Comparison of ENCODE assay signal across 8 mouse cellular contexts in the genomic region with DNA sequence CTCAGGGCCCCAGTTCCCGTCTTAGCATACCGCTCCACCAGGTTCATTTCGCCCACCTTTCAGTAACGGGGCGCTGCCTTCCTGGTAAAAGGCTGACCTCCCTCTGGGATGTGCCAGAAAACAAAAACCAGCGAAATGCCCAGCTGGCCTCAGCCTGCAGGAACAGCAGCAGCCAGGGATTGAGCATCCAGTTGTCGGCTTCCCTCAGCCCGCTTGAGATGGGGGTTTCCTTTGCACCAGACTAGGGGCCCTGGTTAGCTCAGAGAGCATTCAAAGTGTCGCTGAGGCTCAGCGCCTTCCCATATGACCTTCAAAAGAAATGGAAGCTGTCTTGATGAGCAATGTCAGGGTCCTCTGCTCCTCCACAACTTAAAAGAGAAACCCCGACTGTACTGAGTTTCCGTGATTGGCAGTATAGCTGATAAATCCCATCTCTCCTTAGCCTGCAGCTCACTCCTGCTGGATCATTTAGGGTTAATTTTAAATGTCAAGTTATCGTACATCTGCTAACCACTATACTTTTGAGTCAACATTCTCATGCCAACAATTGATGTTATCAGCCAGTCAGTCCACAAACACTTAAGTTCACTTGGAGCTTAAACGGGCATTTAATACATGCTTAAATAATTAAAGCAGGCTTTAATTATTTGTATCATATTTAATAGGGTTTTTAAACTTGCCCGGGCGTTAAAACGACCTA. TPM values are rescaled to one million over a fixed set of nuclear protein-coding genes. Genes with fewer than 3 reads are reported as not detected.
DNase-seq lines count a peak whose midpoint lies in the region; ATAC-seq and TF ChIP-seq lines count a peak whose summit lies in the region.

No protein-coding gene starts in this region.

- WGBS in lung, embryonic 14.5 days: 13% methylated on average over 17 of the region's 17 CpGs
- WGBS in embryonic facial prominence, embryonic 11.5 days: 16% methylated on average over 17 of the region's 17 CpGs
- WGBS in intestine, embryonic 15.5 days: 18% methylated on average over 17 of the region's 17 CpGs
- WGBS in neural tube, embryonic 13.5 days: 23% methylated on average over 17 of the region's 17 CpGs

- H3K9me3 ChIP-seq in lung, embryonic 14.5 days (ENCODE audit: low read depth, low read length): no peaks in the 10 kb centered on the region
- H3K9me3 ChIP-seq in embryonic facial prominence, embryonic 11.5 days (replicated peaks; ENCODE audit: control insufficient read depth, low read length): no peaks in the 10 kb centered on the region
- no peaks in the 10 kb centered on the region for H3K9me3 ChIP-seq in intestine, embryonic 15.5 days
- H3K9me3 ChIP-seq in neural tube, embryonic 13.5 days: no peaks in the 10 kb centered on the region

- TF ChIP-seq CTCF in lung, embryonic 14.5 days (IDR thresholded peaks at IDR 0.05; ENCODE audit: low read depth): no peak

- peaks cover 9% of the 10 kb centered on the region; the same call in 1 of the 2 replicates for H3K4me1 ChIP-seq in lung, embryonic 14.5 days (ENCODE audit: insufficient read depth)
- no peaks in the 10 kb centered on the region; the same call in 1 of the 2 replicates for H3K4me1 ChIP-seq in embryonic facial prominence, embryonic 11.5 days (ENCODE audit: control insufficient read depth, insufficient read depth, low read length)
- peaks cover 17% of the 10 kb centered on the region for H3K4me1 ChIP-seq in intestine, embryonic 15.5 days (replicated peaks)
- peaks cover 13% of the 10 kb centered on the region for H3K4me1 ChIP-seq in neural tube, embryonic 13.5 days (replicated peaks)

- H3K36me3 ChIP-seq in lung, embryonic 14.5 days (ENCODE audit: insufficient read depth): no peaks in the 10 kb centered on the region
- H3K36me3 ChIP-seq in embryonic facial prominence, embryonic 11.5 days (replicated peaks; ENCODE audit: control insufficient read depth, insufficient read depth, low read depth, low read length): no peaks in the 10 kb centered on the region
- H3K36me3 ChIP-seq in intestine, embryonic 15.5 days: no peaks in the 10 kb centered on the region
- no peaks in the 10 kb centered on the region for H3K36me3 ChIP-seq in neural tube, embryonic 13.5 days

- no peak for DNase-seq in lung, embryonic 14.5 days
- DNase-seq in lung, postnatal 10 days: no peak
- no peak for DNase-seq in embryonic facial prominence, embryonic 11.5 days (ENCODE audit: low spot score)
- no peak for DNase-seq in layer of hippocampus, postnatal 25 days (ENCODE audit: extremely low spot score in 1 of 2, low spot score in 1 of 2)
- DNase-seq in cerebellum, postnatal 4 days (ENCODE audit: low spot score in 2 of 2): no peak
- DNase-seq in B cell, adult 2 months: no peak

- ATAC-seq in lung, embryonic 14.5 days (ENCODE audit: insufficient read depth): peak; percentile 55
- ATAC-seq in embryonic facial prominence, embryonic 11.5 days (replicated peaks; ENCODE audit: insufficient number of reproducible peaks, low FRiP score, low TSS enrichment, low read depth): no peak; the same call in 1 of the 2 replicates
- no peak for ATAC-seq in intestine, embryonic 15.5 days
- ATAC-seq in neural tube, embryonic 13.5 days (ENCODE audit: low read depth): no peak

- peak overlapping the region; percentile 62 for H3K9ac ChIP-seq in lung, embryonic 14.5 days
- peak overlapping the region; percentile 53 for H3K9ac ChIP-seq in embryonic facial prominence, embryonic 11.5 days (replicated peaks; ENCODE audit: low read length)
- peak overlapping the region; percentile 59 for H3K9ac ChIP-seq in intestine, embryonic 15.5 days
- H3K9ac ChIP-seq in neural tube, embryonic 13.5 days: peak overlapping the region; percentile 56; the same call in 1 of the 2 replicates

- no peaks in the 10 kb centered on the region for H3K27me3 ChIP-seq in lung, embryonic 14.5 days (ENCODE audit: insufficient read depth, low read length)
- H3K27me3 ChIP-seq in embryonic facial prominence, embryonic 11.5 days (ENCODE audit: control insufficient read depth, insufficient read depth, low read length): no peaks in the 10 kb centered on the region
- H3K27me3 ChIP-seq in intestine, embryonic 15.5 days (replicated peaks): no peaks in the 10 kb centered on the region
- peaks cover 34% of the 10 kb centered on the region for H3K27me3 ChIP-seq in neural tube, embryonic 13.5 days

- peak overlapping the region; percentile 75 for H3K27ac ChIP-seq in lung, embryonic 14.5 days (ENCODE audit: low read depth)
- H3K27ac ChIP-seq in embryonic facial prominence, embryonic 11.5 days (replicated peaks; ENCODE audit: low read depth, low read length): no peak overlapping the region
- H3K27ac ChIP-seq in intestine, embryonic 15.5 days: peak overlapping the region; percentile 93
- H3K27ac ChIP-seq in neural tube, embryonic 13.5 days (replicated peaks): no peak overlapping the region

- peak overlapping the region; percentile 36 for H3K4me3 ChIP-seq in lung, embryonic 14.5 days (ENCODE audit: low read depth, low read length)
- H3K4me3 ChIP-seq in embryonic facial prominence, embryonic 11.5 days (ENCODE audit: low read depth, low read length): peak overlapping the region; percentile 22
- H3K4me3 ChIP-seq in intestine, embryonic 15.5 days (replicated peaks): peak overlapping the region; percentile 46
- peak overlapping the region; percentile 24 for H3K4me3 ChIP-seq in neural tube, embryonic 13.5 days

- peak overlapping the region; percentile 88 for H3K4me2 ChIP-seq in lung, embryonic 14.5 days
- H3K4me2 ChIP-seq in embryonic facial prominence, embryonic 11.5 days (ENCODE audit: low read depth, low read length): peak overlapping the region; percentile 49
- H3K4me2 ChIP-seq in intestine, embryonic 15.5 days (replicated peaks): peak overlapping the region; percentile 93
- peak overlapping the region; percentile 52 for H3K4me2 ChIP-seq in neural tube, embryonic 13.5 days

RNA-seq across cellular contexts. Expression of a gene that starts 19.5 kb away (rescaled TPM):
- polyA plus RNA-seq in lung, embryonic 14.5 days (2014; fragmentation: Nextera tagmentation; extraction: Ambion mirVana): 2.5 and 2.7 TPM in 2 replicates
- 2.5 and 3.7 TPM in 2 replicates for polyA plus RNA-seq in embryonic facial prominence, embryonic 11.5 days (2014; fragmentation: Nextera tagmentation; extraction: Ambion mirVana)
- 2.6 and 2.9 TPM in 2 replicates for polyA plus RNA-seq in intestine, embryonic 15.5 days (2015; fragmentation: Nextera tagmentation; extraction: Ambion mirVana)
- 0.85 and 0.96 TPM in 2 replicates for polyA plus RNA-seq in neural tube, embryonic 13.5 days (2015; fragmentation: Nextera tagmentation; extraction: Ambion mirVana)
- under 1 TPM; 0.30 to 0.40 TPM for total RNA-seq in layer of hippocampus, postnatal 25 days (2021)

RNA-seq across cellular contexts. Expression of a gene that starts 40.4 kb away (rescaled TPM):
- 2.2 and 2.8 TPM in 2 replicates for polyA plus RNA-seq in lung, embryonic 14.5 days (2014; fragmentation: Nextera tagmentation; extraction: Ambion mirVana)
- 0.93 and 1.4 TPM in 2 replicates for polyA plus RNA-seq in embryonic facial prominence, embryonic 11.5 days (2014; fragmentation: Nextera tagmentation; extraction: Ambion mirVana)
- polyA plus RNA-seq in intestine, embryonic 15.5 days (2015; fragmentation: Nextera tagmentation; extraction: Ambion mirVana): 2.3 and 2.4 TPM in 2 replicates
- polyA plus RNA-seq in neural tube, embryonic 13.5 days (2015; fragmentation: Nextera tagmentation; extraction: Ambion mirVana): 4.3 and 4.9 TPM in 2 replicates
- total RNA-seq in layer of hippocampus, postnatal 25 days (2021): 1 to 10 TPM; 2.5 to 3.0 TPM

Comparison
In these comparisons a context has a peak if more than half of its experiments do, and no peak if none do; other contexts are left out.
1. H3K27ac ChIP-seq: peak in lung, embryonic 14.5 days (single experiment) and intestine, embryonic 15.5 days (single experiment); none in embryonic facial prominence, embryonic 11.5 days (single experiment) and neural tube, embryonic 13.5 days (single experiment).
2. Peak in every context shown above with its lines, with median percentiles within 50 percentile points of each other: H3K4me2 ChIP-seq, H3K4me3 ChIP-seq and H3K9ac ChIP-seq.